Mouse (Mus musculus): ENCODE results near the gene Ccdc97. TPM values are rescaled to one million over a fixed set of nuclear protein-coding genes. Genes with fewer than 3 reads are reported as not detected.

The Ccdc97 gene
- polyA plus RNA-seq, 1 experiment from 2014 or later: 11.9 TPM

GRCm38 (mm10) chr7:25712801-25713200, 6.1 kb downstream of the Ccdc97 start:
- 80% methylated on average over 9 of the region's 9 CpGs for WGBS (ENCODE audit: insufficient replicate concordance)
- no peak overlapping the region for H3K27ac ChIP-seq (ENCODE audit: low read length)
- peaks cover 24% of the 10 kb centered on the region for H3K4me1 ChIP-seq (ENCODE audit: control insufficient read depth, low read depth, low read length)
- no peak overlapping the region for H3K4me3 ChIP-seq (ENCODE audit: low read depth, low read length)
- H3K36me3 ChIP-seq (ENCODE audit: control insufficient read depth, insufficient read depth): peaks cover 23% of the 10 kb centered on the region
- no peaks in the 10 kb centered on the region for H3K9me3 ChIP-seq (replicated peaks; ENCODE audit: control insufficient read depth, low read length)
- ATAC-seq (ENCODE audit: low read depth): no peak
- no peaks in the 10 kb centered on the region for H3K27me3 ChIP-seq (ENCODE audit: control insufficient read depth, insufficient read depth, low read depth, low read length)
- H3K4me2 ChIP-seq (ENCODE audit: low read depth, low read length): no peak overlapping the region
- no peak overlapping the region for H3K9ac ChIP-seq (ENCODE audit: low read depth, low read length)

GRCm38 (mm10) chr7:25711731-25712197, 7.1 kb downstream of the Ccdc97 start:
- no peaks in the 10 kb centered on the region for H3K9me3 ChIP-seq (replicated peaks; ENCODE audit: control insufficient read depth, low read length)
- peak overlapping the region; percentile 38; the same call in 1 of the 2 replicates for H3K27ac ChIP-seq (ENCODE audit: low read length)
- H3K4me1 ChIP-seq (ENCODE audit: control insufficient read depth, low read depth, low read length): peaks cover 29% of the 10 kb centered on the region
- no peak overlapping the region for H3K4me3 ChIP-seq (ENCODE audit: low read depth, low read length)
- H3K4me2 ChIP-seq (ENCODE audit: low read depth, low read length): no peak overlapping the region
- peaks cover 23% of the 10 kb centered on the region for H3K36me3 ChIP-seq (ENCODE audit: control insufficient read depth, insufficient read depth)
- 26% methylated on average over 7 of the region's 7 CpGs for WGBS (ENCODE audit: insufficient replicate concordance)
- ATAC-seq (ENCODE audit: low read depth): peak; percentile 41
- H3K27me3 ChIP-seq (ENCODE audit: control insufficient read depth, insufficient read depth, low read depth, low read length): no peaks in the 10 kb centered on the region
- H3K9ac ChIP-seq (ENCODE audit: low read depth, low read length): no peak overlapping the region

DNA sequence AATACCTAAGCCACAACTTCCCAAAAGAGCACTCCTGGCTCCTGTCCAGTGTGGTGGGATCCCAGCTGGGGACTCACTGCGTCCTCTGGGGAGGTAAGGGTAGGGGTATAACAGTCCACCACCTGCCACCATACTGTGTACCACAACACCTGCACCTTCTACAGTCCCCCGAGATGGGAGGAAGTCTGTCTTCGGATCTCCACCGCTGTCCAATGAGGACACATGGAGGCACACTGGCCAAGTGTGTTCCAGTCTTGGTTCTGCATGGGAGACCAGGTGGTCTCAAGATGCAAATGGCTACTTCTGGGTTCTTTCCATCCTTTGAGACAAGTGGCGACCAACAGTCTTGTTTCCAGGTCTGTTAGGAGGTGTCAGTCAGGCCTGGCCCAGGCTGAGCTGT, 7.7 kb downstream of the Ccdc97 start:
- WGBS (ENCODE audit: insufficient replicate concordance): 63% methylated on average over 5 of the region's 5 CpGs
- Histone ChIP-seq H3K9me3 (replicated peaks; ENCODE audit: control insufficient read depth, low read length) (no peaks in the 10 kb centered on the region), H3K4me2 (ENCODE audit: low read depth, low read length) (no peak overlapping the region), H3K27me3 (ENCODE audit: control insufficient read depth, insufficient read depth, low read depth, low read length) (no peaks in the 10 kb centered on the region), H3K9ac (ENCODE audit: low read depth, low read length) (no peak overlapping the region), H3K36me3 (ENCODE audit: control insufficient read depth, insufficient read depth) (peaks cover 23% of the 10 kb centered on the region), H3K4me1 (ENCODE audit: control insufficient read depth, low read depth, low read length) (peaks cover 29% of the 10 kb centered on the region), H3K4me3 (ENCODE audit: low read depth, low read length) (no peak overlapping the region), H3K27ac (ENCODE audit: low read length) (peak overlapping the region; percentile 20; the same call in 1 of the 2 replicates)
- ATAC-seq (ENCODE audit: low read depth): no peak

GRCm38 (mm10) chr7:25710519-25711130, 8.3 kb downstream of the Ccdc97 start:
- Histone ChIP-seq H3K9me3 (replicated peaks; ENCODE audit: control insufficient read depth, low read length) (no peaks in the 10 kb centered on the region), H3K4me2 (ENCODE audit: low read depth, low read length) (no peak overlapping the region), H3K4me1 (ENCODE audit: control insufficient read depth, low read depth, low read length) (peaks cover 33% of the 10 kb centered on the region), H3K27ac (ENCODE audit: low read length) (0 out of 2 replicates have a peak overlapping the region, but pooled peaks have one; percentile 20), H3K36me3 (ENCODE audit: control insufficient read depth, insufficient read depth) (peaks cover 19% of the 10 kb centered on the region), H3K27me3 (ENCODE audit: control insufficient read depth, insufficient read depth, low read depth, low read length) (no peaks in the 10 kb centered on the region), H3K9ac (ENCODE audit: low read depth, low read length) (no peak overlapping the region), H3K4me3 (ENCODE audit: low read depth, low read length) (no peak overlapping the region)
- no peak for ATAC-seq (ENCODE audit: low read depth)
- 50% methylated on average over 7 of the region's 7 CpGs for WGBS (ENCODE audit: insufficient replicate concordance)

- H3K9me3 ChIP-seq (replicated peaks; ENCODE audit: control insufficient read depth, low read length): no peaks in the 10 kb centered on the region
- no peak overlapping the region for H3K9ac ChIP-seq (ENCODE audit: low read depth, low read length)
- peaks cover 12% of the 10 kb centered on the region for H3K36me3 ChIP-seq (ENCODE audit: control insufficient read depth, insufficient read depth)
- no peaks in the 10 kb centered on the region for H3K27me3 ChIP-seq (ENCODE audit: control insufficient read depth, insufficient read depth, low read depth, low read length)
- peaks cover 37% of the 10 kb centered on the region for H3K4me1 ChIP-seq (ENCODE audit: control insufficient read depth, low read depth, low read length)
- 53% methylated on average over 12 of the region's 12 CpGs for WGBS (ENCODE audit: insufficient replicate concordance)
- no peak overlapping the region for H3K4me3 ChIP-seq (ENCODE audit: low read depth, low read length)
- no peak for ATAC-seq (ENCODE audit: low read depth)
- no peak overlapping the region for H3K4me2 ChIP-seq (ENCODE audit: low read depth, low read length)
- no peak overlapping the region for H3K27ac ChIP-seq (ENCODE audit: low read length)
Observed at GRCm38 (mm10) chr7:25709961-25710360, 8.9 kb downstream of the Ccdc97 start.

DNA sequence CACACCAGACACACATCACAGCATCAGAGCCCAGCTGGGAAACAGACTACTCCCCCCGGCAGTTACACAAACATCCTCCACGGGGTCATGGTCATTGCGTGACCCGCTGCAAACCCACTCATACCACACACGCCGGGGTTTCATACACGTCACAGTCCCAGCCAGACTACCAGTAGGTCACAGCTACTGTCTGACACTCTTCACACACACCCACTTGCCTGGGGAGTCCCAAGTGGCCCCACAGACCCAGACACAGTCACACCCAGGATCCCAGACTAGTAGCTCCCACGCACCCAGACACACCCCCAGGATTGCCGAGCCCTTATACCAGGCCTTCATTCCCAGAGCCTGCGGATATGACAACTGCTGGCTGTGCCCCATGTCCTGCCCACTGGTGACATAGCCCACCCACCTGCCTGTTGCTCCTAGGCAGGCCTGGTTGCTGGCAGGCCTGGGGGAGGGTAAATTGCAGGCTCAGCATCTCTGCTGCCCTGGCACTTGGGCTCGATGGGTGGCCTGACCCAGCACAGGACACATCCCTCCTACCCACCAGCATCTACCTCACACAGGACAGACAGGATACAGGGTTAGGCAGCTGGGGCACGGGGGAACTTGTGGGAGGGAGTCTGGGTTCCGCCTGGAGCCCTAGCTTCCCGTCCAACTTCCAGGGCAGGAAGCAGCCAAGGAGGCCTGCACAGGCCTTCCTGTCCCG, 11.2 kb downstream of the Ccdc97 start:
- peak overlapping the region; percentile 56 for H3K27ac ChIP-seq (ENCODE audit: low read length)
- H3K4me3 ChIP-seq (ENCODE audit: low read depth, low read length): no peak overlapping the region
- no peaks in the 10 kb centered on the region for H3K9me3 ChIP-seq (replicated peaks; ENCODE audit: control insufficient read depth, low read length)
- H3K4me2 ChIP-seq (ENCODE audit: low read depth, low read length): no peak overlapping the region
- ATAC-seq (ENCODE audit: low read depth): peak; percentile 22
- 49% methylated on average over 15 of the region's 15 CpGs for WGBS (ENCODE audit: insufficient replicate concordance)
- no peaks in the 10 kb centered on the region; the same call in 1 of the 2 replicates for H3K36me3 ChIP-seq (ENCODE audit: control insufficient read depth, insufficient read depth)
- H3K27me3 ChIP-seq (ENCODE audit: control insufficient read depth, insufficient read depth, low read depth, low read length): no peaks in the 10 kb centered on the region
- H3K4me1 ChIP-seq (ENCODE audit: control insufficient read depth, low read depth, low read length): peaks cover 50% of the 10 kb centered on the region
- no peak overlapping the region for H3K9ac ChIP-seq (ENCODE audit: low read depth, low read length)

GRCm38 (mm10) chr7:25706578-25707170, 12.2 kb downstream of the Ccdc97 start:
- Histone ChIP-seq H3K4me1 (ENCODE audit: control insufficient read depth, low read depth, low read length) (peaks cover 47% of the 10 kb centered on the region), H3K27ac (ENCODE audit: low read length) (peak overlapping the region; percentile 56), H3K4me2 (ENCODE audit: low read depth, low read length) (0 out of 2 replicates have a peak overlapping the region, but pooled peaks have one; percentile 5), H3K36me3 (ENCODE audit: control insufficient read depth, insufficient read depth) (peaks cover 8% of the 10 kb centered on the region), H3K9ac (ENCODE audit: low read depth, low read length) (no peak overlapping the region), H3K9me3 (replicated peaks; ENCODE audit: control insufficient read depth, low read length) (peaks cover 3% of the 10 kb centered on the region), H3K4me3 (ENCODE audit: low read depth, low read length) (no peak overlapping the region), H3K27me3 (ENCODE audit: control insufficient read depth, insufficient read depth, low read depth, low read length) (no peaks in the 10 kb centered on the region)
- 46% methylated on average over 7 of the region's 7 CpGs for WGBS (ENCODE audit: insufficient replicate concordance)
- no peak for ATAC-seq (ENCODE audit: low read depth)

DNA sequence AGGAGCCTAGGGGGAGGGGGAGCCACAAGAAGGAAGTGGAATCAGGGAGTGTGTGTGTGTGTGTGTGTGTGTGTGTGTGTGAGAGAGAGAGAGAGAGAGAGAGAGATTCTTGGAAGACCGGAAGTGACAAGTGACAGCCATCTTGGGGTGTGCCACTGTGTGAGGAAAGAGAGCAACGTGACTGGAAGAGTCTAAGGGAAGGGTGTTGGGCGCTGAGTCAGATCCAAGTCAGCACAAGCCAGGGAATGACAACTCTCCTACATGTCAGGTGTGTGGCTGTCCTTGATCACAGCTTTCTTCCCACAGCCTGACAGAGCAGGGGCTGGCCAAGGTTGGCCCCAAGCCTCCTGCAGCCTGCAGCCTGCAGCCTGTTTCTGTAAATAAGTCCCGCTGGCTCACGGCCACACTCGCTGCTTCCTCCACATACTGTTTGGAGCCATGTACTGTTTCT, 13.1 kb downstream of the Ccdc97 start:
- Histone ChIP-seq H3K4me2 (ENCODE audit: low read depth, low read length) (no peak overlapping the region), H3K27ac (ENCODE audit: low read length) (peak overlapping the region; percentile 31), H3K27me3 (ENCODE audit: control insufficient read depth, insufficient read depth, low read depth, low read length) (no peaks in the 10 kb centered on the region), H3K9me3 (replicated peaks; ENCODE audit: control insufficient read depth, low read length) (peaks cover 3% of the 10 kb centered on the region), H3K4me1 (ENCODE audit: control insufficient read depth, low read depth, low read length) (peaks cover 44% of the 10 kb centered on the region), H3K36me3 (ENCODE audit: control insufficient read depth, insufficient read depth) (peaks cover 16% of the 10 kb centered on the region), H3K9ac (ENCODE audit: low read depth, low read length) (no peak overlapping the region), H3K4me3 (ENCODE audit: low read depth, low read length) (no peak overlapping the region)
- no peak for ATAC-seq (ENCODE audit: low read depth)
- WGBS (ENCODE audit: insufficient replicate concordance): 56% methylated on average over 6 of the region's 6 CpGs
